Mouse (Mus musculus): Measurements from ENCODE around the gene BC052040.

The BC052040 gene

DNA sequence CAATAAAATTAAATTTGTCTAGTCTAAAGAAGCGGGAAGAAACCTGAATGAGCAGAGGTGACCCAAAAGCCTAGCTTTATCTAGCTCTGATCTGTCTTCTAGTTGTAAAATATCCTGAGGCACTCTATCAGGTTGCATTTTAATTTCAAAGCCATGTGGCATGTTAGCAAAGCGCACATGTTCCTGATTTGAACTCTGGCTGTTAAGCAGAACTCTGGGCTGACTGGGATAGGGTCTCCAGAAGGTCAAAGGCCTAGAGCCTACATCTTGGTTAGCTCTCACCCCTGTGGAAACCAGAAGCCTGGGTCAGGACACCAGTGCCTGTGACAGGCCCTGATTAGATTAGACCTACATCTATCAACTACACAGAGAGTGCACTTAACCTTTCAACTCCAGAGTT lies 156.4 kb downstream of the BC052040 start:
- DNase-seq (ENCODE audit: low read depth, low spot score): no peak
- Histone ChIP-seq H3K36me3 (ENCODE audit: control insufficient read depth, insufficient read depth, low read length, poor library complexity, severe bottlenecking) (0 out of 2 replicates have a peak, but pooled peaks cover 2% of the 10 kb centered on the region), H3K27me3 (ENCODE audit: control insufficient read depth, insufficient read depth, low read length, poor library complexity, severe bottlenecking) (no peaks in the 10 kb centered on the region)

DNA sequence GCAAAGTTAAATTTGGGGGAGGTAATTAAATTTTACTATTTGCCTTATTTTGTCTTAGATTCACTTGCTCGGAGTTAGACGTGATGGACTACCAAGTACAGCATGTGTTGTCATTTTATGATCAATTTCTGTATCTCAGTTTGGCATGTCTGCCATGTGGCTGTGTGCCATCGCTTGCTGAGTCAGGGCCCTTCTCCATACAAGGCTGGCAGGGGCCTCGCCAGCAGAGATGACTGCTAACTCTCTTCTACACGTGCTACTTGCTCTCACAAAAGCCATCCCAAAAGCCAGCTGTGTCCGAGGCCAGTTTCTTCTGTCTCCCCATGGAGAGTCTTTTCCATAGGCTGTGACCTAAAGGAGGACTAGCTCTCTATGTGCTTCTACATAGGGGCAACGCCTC lies 160.5 kb downstream of the BC052040 start:
- Histone ChIP-seq H3K36me3 (ENCODE audit: control insufficient read depth, insufficient read depth, low read length, poor library complexity, severe bottlenecking) (0 out of 2 replicates have a peak, but pooled peaks cover 2% of the 10 kb centered on the region), H3K27me3 (ENCODE audit: control insufficient read depth, insufficient read depth, low read length, poor library complexity, severe bottlenecking) (no peaks in the 10 kb centered on the region)
- DNase-seq (ENCODE audit: low read depth, low spot score): no peak

DNA sequence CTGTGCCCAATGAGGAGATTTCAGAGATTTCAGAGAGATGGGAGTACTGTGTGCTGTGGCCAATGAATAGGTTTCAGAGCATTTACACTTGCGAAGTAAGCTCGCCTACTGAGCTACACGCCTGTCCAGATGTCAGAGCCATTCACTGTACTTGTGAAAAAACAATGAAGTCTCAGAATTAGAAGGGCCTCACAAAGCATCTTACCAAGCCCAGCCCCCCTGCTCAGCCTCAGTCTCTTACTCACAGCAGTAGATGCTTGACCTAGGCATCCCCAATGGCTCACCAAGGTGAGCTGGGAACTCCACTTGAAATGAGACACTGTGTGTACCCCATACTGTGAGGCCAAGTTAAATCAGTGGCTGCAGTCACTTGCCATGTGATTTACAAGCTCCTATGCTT lies 166.1 kb downstream of the BC052040 start:
- Histone ChIP-seq H3K27me3 (ENCODE audit: control insufficient read depth, insufficient read depth, low read length, poor library complexity, severe bottlenecking) (no peaks in the 10 kb centered on the region), H3K36me3 (ENCODE audit: control insufficient read depth, insufficient read depth, low read length, poor library complexity, severe bottlenecking) (no peaks in the 10 kb centered on the region; the same call in 1 of the 2 replicates)
- no peak for DNase-seq (ENCODE audit: low read depth, low spot score)

DNA sequence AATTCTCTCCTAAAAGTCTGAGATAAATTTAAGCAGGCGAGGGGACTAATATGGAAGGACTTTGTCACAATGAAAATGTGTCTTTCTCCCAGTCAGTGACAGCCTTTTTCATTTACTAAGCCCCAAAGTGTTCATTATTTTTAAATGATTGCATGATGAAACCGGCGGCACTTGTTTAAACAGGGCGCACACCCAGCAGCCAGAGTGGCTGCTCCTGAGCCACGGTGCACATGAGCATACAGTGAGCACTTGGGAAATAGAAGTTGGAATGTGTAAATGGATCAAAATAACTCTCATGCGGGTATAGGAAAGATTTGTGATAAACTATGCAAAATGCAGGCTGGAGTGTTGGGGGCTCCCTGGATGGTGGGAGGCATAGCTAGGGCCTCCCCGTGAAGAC lies 169.7 kb downstream of the BC052040 start:
- H3K36me3 ChIP-seq (ENCODE audit: control insufficient read depth, insufficient read depth, low read length, poor library complexity, severe bottlenecking): no peaks in the 10 kb centered on the region; the same call in 1 of the 2 replicates
- no peak for DNase-seq (ENCODE audit: low read depth, low spot score)

DNA sequence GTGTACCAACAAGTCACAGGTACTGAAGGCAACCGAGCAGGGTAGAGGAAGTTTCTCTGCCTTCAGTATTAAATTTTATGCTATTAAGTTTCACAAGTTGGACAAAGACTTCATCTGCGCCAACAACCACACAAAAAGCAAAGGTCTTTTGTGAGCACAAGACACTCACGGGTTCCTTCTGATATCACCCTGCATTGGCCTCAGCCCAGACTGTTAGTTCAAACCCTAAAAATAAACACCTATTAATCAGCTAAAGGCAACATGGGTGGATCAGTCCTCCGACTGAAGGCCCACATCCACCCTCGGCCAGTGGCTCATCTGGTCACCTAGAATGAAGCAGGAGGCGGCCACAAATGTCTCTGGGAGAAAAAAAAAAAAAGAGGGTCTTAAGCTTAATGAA lies 176.2 kb downstream of the BC052040 start:
- no peak for DNase-seq (ENCODE audit: low read depth, low spot score)
- no peaks in the 10 kb centered on the region for H3K36me3 ChIP-seq (ENCODE audit: control insufficient read depth, insufficient read depth, low read length, poor library complexity, severe bottlenecking)
- H3K27me3 ChIP-seq (ENCODE audit: control insufficient read depth, insufficient read depth, low read length, poor library complexity, severe bottlenecking): no peaks in the 10 kb centered on the region

More for the DNA sequence above, 169.7 kb downstream of the BC052040 start:
- no peaks in the 10 kb centered on the region for H3K27me3 ChIP-seq (ENCODE audit: control insufficient read depth, insufficient read depth, low read length, poor library complexity, severe bottlenecking)

DNA sequence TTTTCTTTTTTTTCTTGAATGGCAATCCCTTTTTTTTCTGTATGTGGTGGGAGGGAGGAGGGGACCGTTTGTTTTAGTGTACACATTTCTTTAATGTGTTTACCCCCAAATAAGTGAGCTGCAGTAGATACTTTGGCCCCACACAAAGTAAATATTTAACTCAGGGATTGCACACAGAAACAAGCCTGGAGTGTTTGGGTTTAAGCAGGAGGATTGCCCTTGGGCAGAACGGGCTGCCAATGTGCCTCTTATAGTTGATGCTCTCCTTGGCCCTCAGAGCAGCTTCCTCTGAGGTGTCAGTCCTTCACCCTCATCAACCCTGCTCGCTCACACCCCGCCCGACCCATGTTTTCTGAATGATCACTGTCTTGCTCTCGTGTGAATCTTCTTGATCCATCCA lies 177.0 kb downstream of the BC052040 start:
- H3K36me3 ChIP-seq (ENCODE audit: control insufficient read depth, insufficient read depth, low read length, poor library complexity, severe bottlenecking): no peaks in the 10 kb centered on the region
- no peak for DNase-seq (ENCODE audit: low read depth, low spot score)
- no peaks in the 10 kb centered on the region for H3K27me3 ChIP-seq (ENCODE audit: control insufficient read depth, insufficient read depth, low read length, poor library complexity, severe bottlenecking)

DNA sequence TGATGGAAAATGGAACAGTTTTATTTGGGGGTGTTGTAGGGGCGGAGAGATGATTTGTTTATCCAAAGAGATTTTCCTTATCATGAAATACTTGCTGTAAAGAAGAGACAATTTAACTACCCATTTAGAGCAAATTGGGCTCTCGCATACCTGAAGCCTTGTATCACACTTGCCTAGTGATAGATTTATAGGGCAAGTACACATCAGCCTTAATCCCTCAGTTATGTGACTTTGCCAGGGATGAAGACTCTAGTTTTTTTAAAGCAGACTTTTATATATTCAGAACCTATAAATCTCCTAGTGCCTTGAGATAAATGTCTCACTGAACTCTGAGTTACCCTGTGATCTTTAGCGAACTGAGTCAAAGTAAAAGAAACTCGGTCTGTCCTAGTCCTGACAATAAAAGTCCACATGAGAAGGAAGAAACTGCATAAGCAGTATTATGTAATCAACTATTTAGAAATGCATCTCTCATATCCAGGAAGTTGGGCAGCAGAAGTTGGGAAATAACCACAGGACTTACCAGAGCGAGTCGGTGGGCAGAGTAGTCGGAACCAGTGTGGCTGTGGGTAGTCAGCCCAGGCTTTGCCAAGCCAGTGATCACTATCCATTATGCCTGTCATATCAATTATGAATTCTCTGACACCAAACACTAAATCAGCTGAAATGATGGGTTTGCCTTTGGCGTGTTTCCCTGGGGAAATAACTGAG lies 183.2 kb downstream of the BC052040 start:
- Histone ChIP-seq H3K27me3 (ENCODE audit: control insufficient read depth, insufficient read depth, low read length, poor library complexity, severe bottlenecking) (no peaks in the 10 kb centered on the region), H3K36me3 (ENCODE audit: control insufficient read depth, insufficient read depth, low read length, poor library complexity, severe bottlenecking) (no peaks in the 10 kb centered on the region)
- DNase-seq (ENCODE audit: low read depth, low spot score): no peak

DNA sequence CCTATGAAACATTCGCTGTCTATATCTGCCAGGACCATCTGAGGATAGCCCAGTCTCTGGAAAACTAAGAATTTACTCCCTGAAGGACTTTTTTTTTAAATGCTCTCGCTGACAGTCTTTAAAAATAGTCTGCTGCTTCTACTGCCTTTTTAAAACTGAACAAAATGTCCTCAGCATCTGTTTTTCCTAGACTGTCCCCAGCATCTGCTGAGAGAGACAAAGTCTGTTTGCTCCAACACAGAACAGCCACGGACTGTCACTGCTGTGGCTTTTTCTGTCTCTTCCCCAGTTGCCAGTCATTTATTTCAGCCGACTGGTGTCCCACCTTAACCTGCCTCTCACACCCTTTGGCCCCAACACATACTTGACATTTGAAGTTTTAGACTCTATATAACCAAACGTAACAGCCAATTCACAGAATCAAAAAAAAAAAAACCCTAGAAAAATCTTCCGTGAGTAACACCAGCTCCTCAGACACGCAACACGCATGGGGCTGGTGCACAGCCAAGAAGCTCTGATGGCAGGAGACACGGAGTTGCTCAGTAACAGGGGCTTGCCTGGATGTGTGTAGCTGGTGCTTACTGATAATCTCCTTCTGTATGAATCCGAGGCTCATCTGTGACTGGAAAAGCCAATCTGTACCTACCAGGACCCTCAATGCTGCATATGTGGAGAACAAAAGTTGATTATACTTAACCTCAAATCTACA lies 188.2 kb downstream of the BC052040 start:
- H3K27me3 ChIP-seq (ENCODE audit: control insufficient read depth, insufficient read depth, low read length, poor library complexity, severe bottlenecking): no peaks in the 10 kb centered on the region
- no peak for DNase-seq (ENCODE audit: low read depth, low spot score)
- no peaks in the 10 kb centered on the region for H3K36me3 ChIP-seq (ENCODE audit: control insufficient read depth, insufficient read depth, low read length, poor library complexity, severe bottlenecking)

DNA sequence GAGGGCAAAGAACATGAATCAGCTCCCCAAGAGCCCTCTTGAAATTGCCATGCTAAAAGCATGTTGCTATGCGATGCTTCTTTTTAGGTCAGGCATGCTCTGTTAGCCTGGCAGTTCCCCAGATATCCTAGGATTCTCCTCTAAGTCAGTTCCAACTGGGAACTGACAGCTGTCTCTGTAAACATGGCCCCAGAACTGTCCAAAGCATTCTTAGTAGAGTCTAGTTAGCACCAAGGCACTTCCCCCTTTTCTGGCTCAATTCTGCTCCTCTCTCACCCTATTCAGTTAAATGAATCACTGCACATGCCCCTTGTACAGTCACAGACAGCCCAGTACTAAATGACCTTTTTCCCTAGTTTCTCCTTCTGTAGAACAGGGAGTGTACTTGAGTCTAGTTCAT lies 191.2 kb downstream of the BC052040 start:
- Histone ChIP-seq H3K27me3 (ENCODE audit: control insufficient read depth, insufficient read depth, low read length, poor library complexity, severe bottlenecking) (no peaks in the 10 kb centered on the region), H3K36me3 (ENCODE audit: control insufficient read depth, insufficient read depth, low read length, poor library complexity, severe bottlenecking) (0 out of 2 replicates have a peak, but pooled peaks cover 2% of the 10 kb centered on the region)
- no peak for DNase-seq (ENCODE audit: low read depth, low spot score)

DNA sequence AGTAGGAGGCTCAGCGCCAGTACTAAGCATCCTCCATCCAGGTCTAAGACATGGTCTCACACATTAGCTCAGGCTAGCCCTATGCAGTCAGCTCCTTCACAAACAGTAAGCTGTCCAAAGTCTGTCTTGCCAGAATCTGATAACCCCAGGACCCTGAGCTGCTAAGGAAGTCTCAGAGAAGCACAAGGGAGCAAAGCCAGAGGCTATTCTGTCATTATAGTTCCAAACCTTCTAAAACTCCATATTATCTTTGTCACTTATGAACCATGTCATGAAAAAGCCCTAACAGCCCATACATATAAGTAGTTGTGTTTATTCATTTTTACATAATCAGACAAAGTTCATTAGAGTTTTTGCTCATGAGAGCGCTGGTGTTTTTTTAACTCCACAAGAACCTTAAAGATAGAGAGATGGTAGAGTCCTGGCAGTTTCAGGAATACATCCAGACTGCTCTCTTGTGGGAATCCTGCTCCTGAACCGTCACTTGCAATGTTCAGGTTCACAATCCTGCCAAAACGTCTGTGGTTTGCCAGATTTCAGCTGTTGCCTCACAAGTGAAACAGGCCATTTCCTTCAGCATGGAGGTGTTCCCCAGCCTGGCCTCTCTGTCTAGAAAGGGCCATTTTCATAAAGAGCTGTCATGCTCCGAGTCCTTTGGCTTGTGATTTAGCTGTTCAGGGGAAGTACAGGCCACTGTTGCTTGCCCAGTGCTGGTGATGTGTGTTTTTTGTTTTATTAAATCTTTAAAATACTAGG lies 192.8 kb downstream of the BC052040 start:
- no peak for DNase-seq (ENCODE audit: low read depth, low spot score)
- H3K36me3 ChIP-seq (ENCODE audit: control insufficient read depth, insufficient read depth, low read length, poor library complexity, severe bottlenecking): 0 out of 2 replicates have a peak, but pooled peaks cover 2% of the 10 kb centered on the region
- H3K27me3 ChIP-seq (ENCODE audit: control insufficient read depth, insufficient read depth, low read length, poor library complexity, severe bottlenecking): no peaks in the 10 kb centered on the region

DNA sequence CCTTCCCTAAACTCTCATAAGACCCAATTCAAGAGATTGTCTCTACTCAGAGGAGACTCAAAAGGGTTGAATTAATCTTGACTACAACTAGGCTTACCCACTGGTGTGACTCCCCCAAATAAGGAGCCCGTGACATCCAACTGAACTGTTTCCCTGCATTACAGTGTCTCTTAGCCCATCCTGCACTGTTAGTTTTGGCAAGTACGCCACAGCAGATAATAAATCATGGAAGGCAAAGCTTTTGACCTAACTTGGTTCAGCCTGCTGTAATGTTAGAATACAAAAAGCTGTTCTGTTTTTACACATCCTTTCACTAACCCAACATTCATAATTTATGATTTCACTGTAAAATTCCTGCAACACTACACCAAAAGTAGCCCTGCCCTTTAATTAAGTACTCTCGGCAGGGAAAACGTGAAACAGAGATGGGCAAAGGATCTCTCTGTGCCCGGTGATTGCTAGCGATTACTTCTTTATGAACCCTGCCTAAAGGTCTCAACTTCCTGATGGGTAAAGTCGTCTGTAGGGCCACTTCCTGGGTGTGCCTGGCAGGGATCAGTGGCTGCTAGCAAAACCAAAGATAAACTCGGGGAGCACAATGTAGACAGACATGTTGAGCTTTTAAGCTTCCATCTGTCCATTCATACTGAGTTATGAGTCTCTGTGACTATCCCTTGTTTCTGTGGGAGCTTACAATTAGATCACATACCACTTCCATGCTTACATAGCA lies 194.1 kb downstream of the BC052040 start:
- 0 out of 2 replicates have a peak, but pooled peaks cover 2% of the 10 kb centered on the region for H3K36me3 ChIP-seq (ENCODE audit: control insufficient read depth, insufficient read depth, low read length, poor library complexity, severe bottlenecking)
- no peaks in the 10 kb centered on the region for H3K27me3 ChIP-seq (ENCODE audit: control insufficient read depth, insufficient read depth, low read length, poor library complexity, severe bottlenecking)
- no peak for DNase-seq (ENCODE audit: low read depth, low spot score)

DNA sequence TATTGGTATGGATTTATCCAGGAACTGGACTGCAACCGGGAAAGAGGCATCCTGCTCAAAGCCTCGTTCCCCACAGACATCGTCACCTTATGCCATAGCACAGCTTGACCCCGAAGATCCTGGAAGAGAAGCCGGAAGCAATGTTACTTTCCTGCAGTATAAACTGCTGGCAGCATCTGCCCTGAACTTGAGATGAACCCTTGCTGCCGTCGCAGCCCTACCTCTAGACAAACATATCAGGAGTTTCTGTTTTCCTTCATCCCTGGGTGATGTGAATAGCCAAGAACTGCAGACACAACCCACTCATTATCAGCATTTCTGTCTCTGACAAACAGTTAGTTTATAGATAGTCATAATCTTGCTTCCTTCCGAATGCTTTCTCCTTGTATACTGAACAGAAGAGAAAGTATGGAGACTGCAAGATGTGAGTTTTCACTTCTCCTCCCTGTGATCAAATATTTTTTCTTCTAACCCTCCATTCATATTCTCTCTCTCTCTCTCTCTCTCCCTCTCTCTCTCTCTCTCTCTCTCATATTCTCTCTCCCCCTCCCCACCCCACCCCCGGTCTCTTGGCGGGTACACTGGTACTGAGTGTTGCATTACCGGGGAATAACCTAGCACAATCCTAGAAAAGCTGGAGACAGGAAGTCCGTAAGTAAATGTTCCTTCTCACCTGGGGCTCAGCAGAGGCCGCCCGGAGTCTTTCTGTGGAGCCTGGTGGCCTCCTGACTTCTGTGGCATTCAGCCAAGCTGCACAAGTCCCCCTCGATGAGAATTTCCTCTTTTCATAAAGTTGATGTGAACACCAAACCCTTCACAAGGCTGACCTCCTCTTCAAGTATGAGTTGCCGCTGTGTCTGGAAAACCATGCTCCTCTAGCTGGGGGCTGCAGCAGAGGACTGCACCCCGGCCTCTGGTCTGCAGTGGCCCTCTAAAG lies 195.7 kb downstream of the BC052040 start:
- H3K27me3 ChIP-seq (ENCODE audit: control insufficient read depth, insufficient read depth, low read length, poor library complexity, severe bottlenecking): no peaks in the 10 kb centered on the region
- DNase-seq (ENCODE audit: low read depth, low spot score): no peak
- H3K36me3 ChIP-seq (ENCODE audit: control insufficient read depth, insufficient read depth, low read length, poor library complexity, severe bottlenecking): 0 out of 2 replicates have a peak, but pooled peaks cover 2% of the 10 kb centered on the region

DNA sequence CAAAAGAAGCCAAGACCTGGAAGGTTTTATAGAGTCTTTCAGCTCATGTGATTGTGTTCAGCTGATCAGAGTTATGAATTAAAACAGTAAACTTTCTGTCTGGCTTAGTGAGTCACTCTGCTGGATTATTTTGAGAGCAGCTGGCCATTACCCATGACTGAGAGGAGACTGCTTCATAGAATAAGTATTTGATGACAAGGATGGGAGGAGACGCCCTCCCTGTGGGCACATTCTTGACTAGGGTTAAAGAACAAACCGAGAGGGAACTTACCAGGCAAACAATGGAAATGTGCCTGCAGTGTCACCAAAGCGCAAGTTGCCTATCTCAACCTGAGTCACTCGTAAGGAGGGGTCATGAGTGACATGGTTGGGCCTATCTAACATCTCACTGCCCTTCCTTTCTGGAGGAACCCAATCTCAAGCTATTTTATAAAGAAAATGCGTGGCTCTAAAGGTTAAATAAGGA lies 199.1 kb downstream of the BC052040 start:
- DNase-seq (ENCODE audit: low read depth, low spot score): no peak
- Histone ChIP-seq H3K27me3 (ENCODE audit: control insufficient read depth, insufficient read depth, low read length, poor library complexity, severe bottlenecking) (no peaks in the 10 kb centered on the region), H3K36me3 (ENCODE audit: control insufficient read depth, insufficient read depth, low read length, poor library complexity, severe bottlenecking) (0 out of 2 replicates have a peak, but pooled peaks cover 2% of the 10 kb centered on the region)
